Mouse (Mus musculus): ENCODE data around the gene Fam129b. TPM values are rescaled to one million over a fixed set of nuclear protein-coding genes. Genes with fewer than 3 reads are reported as not detected.

The Fam129b gene
- polyA plus RNA-seq, 1 experiment from 2014 or later, result 5.9 TPM

DNA sequence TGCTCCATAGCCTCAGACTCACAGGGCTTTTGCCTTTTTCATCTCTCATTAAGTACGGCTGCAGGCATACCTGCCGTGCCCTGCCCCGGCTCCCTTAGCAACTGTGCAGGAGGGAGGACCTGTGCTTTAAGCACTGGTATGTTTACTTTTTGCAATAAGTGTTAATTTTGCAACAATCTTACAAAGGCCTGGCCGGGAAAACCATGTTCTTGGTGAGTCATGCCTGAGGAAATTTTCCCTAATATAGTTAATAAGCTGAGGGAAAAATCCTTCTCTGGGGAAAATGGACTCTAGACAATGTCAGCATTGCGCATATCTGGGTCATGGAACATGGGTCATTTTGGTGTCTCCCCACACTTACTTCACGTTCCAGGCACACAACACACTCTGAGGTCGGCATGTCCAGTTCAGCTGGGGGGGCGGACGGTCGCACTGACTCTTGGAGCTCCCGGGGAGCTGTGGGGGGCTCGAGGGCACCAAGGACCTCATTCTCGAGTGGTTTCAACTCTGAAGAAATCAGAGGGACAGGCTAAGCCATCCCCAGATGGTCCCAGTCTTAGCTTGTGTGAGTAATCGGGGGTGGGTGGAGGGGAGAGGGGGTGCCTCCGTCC, 51.8 kb downstream of the Fam129b start:
- H3K27ac ChIP-seq (ENCODE audit: low read depth), result peak overlapping the region; percentile 68; the same call in 1 of the 2 replicates
- H3K4me2 ChIP-seq (ENCODE audit: low read depth, low read length), result no peak overlapping the region
- peaks cover 4% of the 10 kb centered on the region; the same call in 1 of the 2 replicates for H3K4me1 ChIP-seq (ENCODE audit: insufficient read depth)
- DNase-seq (no peak), ATAC-seq (no peak)
- H3K9ac ChIP-seq (replicated peaks), result no peak overlapping the region
- WGBS (ENCODE audit: insufficient replicate concordance), result 52% methylated on average over 15 of the region's 15 CpGs
- no peaks in the 10 kb centered on the region for H3K27me3 ChIP-seq (ENCODE audit: insufficient read depth, low read length)
- no peak for TF ChIP-seq EP300 (IDR thresholded peaks at IDR 0.05; ENCODE audit: low read depth)
- no peak overlapping the region for H3K4me3 ChIP-seq (ENCODE audit: low read depth, low read length)
- no peaks in the 10 kb centered on the region for H3K9me3 ChIP-seq (ENCODE audit: low read length)
- peaks cover 12% of the 10 kb centered on the region for H3K36me3 ChIP-seq (replicated peaks; ENCODE audit: insufficient read depth, low read length)

DNA sequence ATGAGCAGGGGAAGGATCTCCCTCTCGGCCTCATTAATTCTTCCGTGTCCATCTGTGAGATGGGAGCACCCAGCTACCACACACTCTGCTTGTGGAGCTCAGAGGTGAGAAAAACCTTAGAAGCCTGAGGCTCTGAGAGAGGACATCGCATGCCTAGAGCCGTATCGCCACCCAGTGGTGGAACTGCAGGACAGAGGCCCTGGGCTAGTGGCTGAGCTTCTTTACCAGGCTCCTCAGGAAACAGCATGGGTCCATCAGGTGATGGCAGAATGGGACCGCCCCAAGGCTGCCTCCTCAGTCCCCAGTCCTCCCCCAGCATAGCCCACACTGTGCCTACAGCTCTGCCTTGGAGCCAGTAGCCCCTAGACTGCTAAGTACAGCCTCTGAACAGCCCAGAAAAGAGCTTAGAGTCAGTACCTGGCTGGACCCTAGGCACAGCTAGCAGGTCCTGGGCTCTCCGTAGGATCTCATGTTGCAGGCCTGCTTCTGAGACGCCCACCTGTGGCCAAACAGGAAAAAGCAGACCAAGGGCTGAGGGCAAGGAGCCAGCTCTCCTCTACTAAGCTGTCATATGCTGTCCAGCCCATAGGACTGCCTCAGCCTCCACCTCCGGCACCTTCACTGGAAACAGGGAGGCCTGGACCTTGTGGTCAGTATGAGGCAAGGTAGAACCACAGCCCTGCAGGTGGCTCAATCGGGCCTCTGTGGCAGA, 52.5 kb downstream of the Fam129b start:
- ATAC-seq (peak; percentile 73), DNase-seq (peak; percentile 79)
- Histone ChIP-seq H3K27me3 (ENCODE audit: insufficient read depth, low read length) (no peaks in the 10 kb centered on the region), H3K4me2 (ENCODE audit: low read depth, low read length) (no peak overlapping the region), H3K9me3 (ENCODE audit: low read length) (no peaks in the 10 kb centered on the region), H3K4me1 (ENCODE audit: insufficient read depth) (peaks cover 4% of the 10 kb centered on the region; the same call in 1 of the 2 replicates), H3K9ac (replicated peaks) (no peak overlapping the region), H3K4me3 (ENCODE audit: low read depth, low read length) (no peak overlapping the region), H3K36me3 (replicated peaks; ENCODE audit: insufficient read depth, low read length) (peaks cover 7% of the 10 kb centered on the region; the same call in 1 of the 2 replicates), H3K27ac (ENCODE audit: low read depth) (peak overlapping the region; percentile 68)
- peak; percentile 89 for TF ChIP-seq CTCF (IDR thresholded peaks at IDR 0.05; ENCODE audit: low read depth)
- TF ChIP-seq EP300 (IDR thresholded peaks at IDR 0.05; ENCODE audit: low read depth), result no peak
- 29% methylated on average over 9 of the region's 10 CpGs for WGBS (ENCODE audit: insufficient replicate concordance)

DNA sequence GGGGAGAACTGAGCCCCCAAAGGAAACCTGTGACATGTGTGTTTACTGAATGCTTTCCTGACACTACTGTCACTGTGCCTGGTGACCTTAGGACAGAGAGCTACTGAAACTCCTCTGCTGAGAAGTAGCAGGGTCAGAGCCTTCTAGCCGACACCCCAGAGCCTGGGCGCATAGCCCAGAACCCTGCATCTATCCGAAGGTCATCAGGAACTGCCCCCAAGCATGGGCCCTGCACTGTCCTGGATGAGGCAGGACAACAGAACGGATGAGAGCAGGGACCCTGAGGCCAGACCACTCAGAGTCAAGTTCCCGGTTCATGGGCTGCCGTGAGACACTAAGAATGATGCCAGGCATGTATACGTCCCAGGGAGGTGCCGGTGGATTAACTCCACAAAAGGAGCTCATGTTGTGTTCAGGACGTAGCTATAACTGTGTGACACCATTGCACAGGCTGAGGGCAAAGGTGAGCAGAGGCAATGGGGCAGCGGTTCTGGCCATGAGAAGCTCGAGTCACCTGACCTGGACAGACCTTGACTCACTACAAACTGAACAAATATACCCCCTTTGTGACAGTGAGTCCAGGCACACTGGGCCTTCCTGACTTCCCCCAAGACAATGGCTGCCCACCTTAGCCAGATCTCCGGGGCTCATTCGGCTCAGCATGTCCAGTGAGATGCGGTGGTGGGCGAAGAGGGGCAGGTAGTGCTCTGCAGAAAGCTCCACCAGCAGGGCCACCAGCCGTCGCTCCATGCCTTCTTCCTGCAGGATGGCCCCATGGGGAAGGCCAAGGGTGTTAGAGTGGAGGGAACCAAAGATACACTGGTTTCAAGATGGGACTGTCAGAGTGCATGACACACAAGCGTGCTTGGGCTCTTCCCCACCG, 53.3 kb downstream of the Fam129b start:
- Histone ChIP-seq H3K4me1 (ENCODE audit: insufficient read depth) (peaks cover 4% of the 10 kb centered on the region; the same call in 1 of the 2 replicates), H3K9ac (replicated peaks) (no peak overlapping the region), H3K36me3 (replicated peaks; ENCODE audit: insufficient read depth, low read length) (0 out of 2 replicates have a peak, but pooled peaks cover 6% of the 10 kb centered on the region), H3K27ac (ENCODE audit: low read depth) (peak overlapping the region; percentile 68), H3K9me3 (ENCODE audit: low read length) (no peaks in the 10 kb centered on the region), H3K4me2 (ENCODE audit: low read depth, low read length) (no peak overlapping the region), H3K4me3 (ENCODE audit: low read depth, low read length) (no peak overlapping the region), H3K27me3 (ENCODE audit: insufficient read depth, low read length) (no peaks in the 10 kb centered on the region)
- 73% methylated on average over 19 of the region's 19 CpGs for WGBS (ENCODE audit: insufficient replicate concordance)
- DNase-seq (no peak), ATAC-seq (peak; percentile 67)
- TF ChIP-seq CTCF (IDR thresholded peaks at IDR 0.05; ENCODE audit: low read depth) (no peak), EP300 (IDR thresholded peaks at IDR 0.05; ENCODE audit: low read depth) (no peak)

DNA sequence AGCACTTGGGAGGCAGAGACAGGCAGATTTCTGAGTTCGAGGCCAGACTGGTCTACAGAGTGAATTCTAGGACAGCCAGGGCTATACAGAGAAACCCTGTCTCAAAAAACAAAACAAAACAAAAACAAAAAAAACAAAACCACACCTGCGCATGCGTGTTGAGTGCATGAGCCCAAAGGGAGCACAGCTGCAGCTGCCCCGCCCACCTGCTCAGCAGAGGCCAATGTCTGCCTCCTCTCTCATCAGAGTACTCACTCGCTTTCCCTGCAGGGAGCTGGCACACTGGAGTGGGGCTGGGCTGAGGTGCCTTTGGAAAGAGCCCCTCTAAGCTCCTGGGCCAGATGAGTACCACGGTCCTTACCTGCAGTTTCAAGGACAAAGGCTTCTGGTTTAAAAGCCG, 55.8 kb downstream of the Fam129b start:
- Histone ChIP-seq H3K9ac (replicated peaks) (no peak overlapping the region), H3K4me3 (ENCODE audit: low read depth, low read length) (no peak overlapping the region), H3K36me3 (replicated peaks; ENCODE audit: insufficient read depth, low read length) (peaks cover 6% of the 10 kb centered on the region), H3K4me2 (ENCODE audit: low read depth, low read length) (no peak overlapping the region), H3K9me3 (ENCODE audit: low read length) (no peaks in the 10 kb centered on the region), H3K27me3 (ENCODE audit: insufficient read depth, low read length) (no peaks in the 10 kb centered on the region), H3K4me1 (ENCODE audit: insufficient read depth) (peaks cover 4% of the 10 kb centered on the region; the same call in 1 of the 2 replicates), H3K27ac (ENCODE audit: low read depth) (no peak overlapping the region)
- no peak for TF ChIP-seq CTCF (IDR thresholded peaks at IDR 0.05; ENCODE audit: low read depth)
- no peak for TF ChIP-seq EP300 (IDR thresholded peaks at IDR 0.05; ENCODE audit: low read depth)
- ATAC-seq, result no peak
- no peak for DNase-seq
- 63% methylated on average over 7 of the region's 7 CpGs for WGBS (ENCODE audit: insufficient replicate concordance)

DNA sequence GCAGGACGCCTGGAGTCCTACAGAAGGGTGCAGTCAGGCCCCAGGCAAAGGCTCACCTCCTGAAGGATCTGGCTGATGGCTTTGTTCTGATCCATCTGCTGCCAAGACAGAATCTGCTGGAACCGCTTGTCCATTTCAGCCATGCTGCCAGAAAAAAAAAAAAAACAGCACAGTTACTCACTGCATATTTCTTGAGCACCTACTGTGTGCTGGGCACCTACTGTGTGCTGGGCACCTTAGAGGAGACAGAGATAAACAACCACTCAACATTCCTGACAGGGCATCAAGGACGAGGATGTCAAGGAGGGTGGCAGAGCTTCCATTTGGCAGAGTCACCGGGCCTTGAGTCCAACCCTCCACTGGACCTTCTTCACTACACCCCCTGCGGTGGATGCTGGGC, 62.8 kb downstream of the Fam129b start:
- DNase-seq, result no peak
- Histone ChIP-seq H3K36me3 (replicated peaks; ENCODE audit: insufficient read depth, low read length) (peaks cover 3% of the 10 kb centered on the region), H3K27me3 (ENCODE audit: insufficient read depth, low read length) (no peaks in the 10 kb centered on the region), H3K9ac (replicated peaks) (no peak overlapping the region), H3K27ac (ENCODE audit: low read depth) (no peak overlapping the region), H3K4me3 (ENCODE audit: low read depth, low read length) (no peak overlapping the region), H3K4me1 (ENCODE audit: insufficient read depth) (no peaks in the 10 kb centered on the region), H3K9me3 (ENCODE audit: low read length) (no peaks in the 10 kb centered on the region), H3K4me2 (ENCODE audit: low read depth, low read length) (no peak overlapping the region)
- no peak for ATAC-seq
- no peak for TF ChIP-seq EP300 (IDR thresholded peaks at IDR 0.05; ENCODE audit: low read depth)
- no peak for TF ChIP-seq CTCF (IDR thresholded peaks at IDR 0.05; ENCODE audit: low read depth)
- 81% methylated on average over 5 of the region's 5 CpGs for WGBS (ENCODE audit: insufficient replicate concordance)

DNA sequence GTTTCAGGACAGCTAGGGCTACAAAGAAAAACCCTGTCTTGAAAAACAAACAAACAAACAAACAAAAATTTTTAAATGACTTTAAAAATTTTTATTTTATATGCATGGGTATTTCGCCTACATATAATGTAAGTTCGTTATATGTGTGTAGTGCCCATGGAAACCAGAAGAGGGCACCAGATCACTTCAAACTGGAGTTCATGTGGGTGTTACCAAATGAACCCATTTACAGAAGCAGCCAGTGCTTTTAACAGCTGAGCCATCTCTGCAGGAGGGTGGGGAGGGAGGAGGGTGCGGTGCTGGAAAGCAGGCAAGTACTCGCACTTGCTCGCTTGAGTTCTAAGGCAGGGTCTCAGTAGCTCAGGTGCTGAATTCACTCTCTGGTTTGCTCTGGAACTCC, 63.5 kb downstream of the Fam129b start:
- H3K4me3 ChIP-seq (ENCODE audit: low read depth, low read length), result no peak overlapping the region
- H3K36me3 ChIP-seq (replicated peaks; ENCODE audit: insufficient read depth, low read length), result peaks cover 5% of the 10 kb centered on the region
- TF ChIP-seq EP300 (IDR thresholded peaks at IDR 0.05; ENCODE audit: low read depth) (no peak), CTCF (IDR thresholded peaks at IDR 0.05; ENCODE audit: low read depth) (peak; percentile 75)
- WGBS (ENCODE audit: insufficient replicate concordance), result 70% methylated on average over 5 of the region's 5 CpGs
- peak; percentile 59 for DNase-seq
- ATAC-seq, result no peak
- no peaks in the 10 kb centered on the region for H3K27me3 ChIP-seq (ENCODE audit: insufficient read depth, low read length)
- no peak overlapping the region for H3K9ac ChIP-seq (replicated peaks)
- no peak overlapping the region for H3K4me2 ChIP-seq (ENCODE audit: low read depth, low read length)
- no peaks in the 10 kb centered on the region for H3K9me3 ChIP-seq (ENCODE audit: low read length)
- H3K27ac ChIP-seq (ENCODE audit: low read depth), result no peak overlapping the region
- H3K4me1 ChIP-seq (ENCODE audit: insufficient read depth), result no peaks in the 10 kb centered on the region

Measured in liver, postnatal 0 days (tissue).